Mouse (Mus musculus) right cerebral cortex, adult 18-20 months (tissue): Measurements from ENCODE around the gene Zmym5.
"Not testable (repeated sequence)": the region's sequence is repeated elsewhere in the genome, so short reads cannot be mapped to it uniquely, and the experiment has no call there.

Experiments used
- DNase-seq: peaks from one replicate; pipeline ENCODE4 v3.0.0; 2022; ENCODE audit warnings: mixed read lengths

Zmym5 gene

GRCm38 (mm10) chr14:56776571-56777238, 34.8 kb downstream of the Zmym5 start:
- DNase-seq = no peak

- DNase-seq = peak; percentile 26
Measured at GRCm38 (mm10) chr14:56775416-56775815, 36.1 kb downstream of the Zmym5 start.

- DNase-seq = not testable (repeated sequence)
Measured at GRCm38 (mm10) chr14:56766438-56766837, 45.1 kb downstream of the Zmym5 start.

- DNase-seq = not testable (repeated sequence)
Measured at GRCm38 (mm10) chr14:56765117-56765516, 46.4 kb downstream of the Zmym5 start.

- no peak for DNase-seq
Measured at GRCm38 (mm10) chr14:56751282-56751681, 60.2 kb downstream of the Zmym5 start.
